Mouse (Mus musculus) lung, postnatal 14 days (tissue): Measurements from ENCODE around the gene Kdm4b.

ENCODE experiments used
- DNase-seq: peaks from one replicate; pipeline ENCODE4 v3.0.0; 2021

The Kdm4b gene

DNA sequence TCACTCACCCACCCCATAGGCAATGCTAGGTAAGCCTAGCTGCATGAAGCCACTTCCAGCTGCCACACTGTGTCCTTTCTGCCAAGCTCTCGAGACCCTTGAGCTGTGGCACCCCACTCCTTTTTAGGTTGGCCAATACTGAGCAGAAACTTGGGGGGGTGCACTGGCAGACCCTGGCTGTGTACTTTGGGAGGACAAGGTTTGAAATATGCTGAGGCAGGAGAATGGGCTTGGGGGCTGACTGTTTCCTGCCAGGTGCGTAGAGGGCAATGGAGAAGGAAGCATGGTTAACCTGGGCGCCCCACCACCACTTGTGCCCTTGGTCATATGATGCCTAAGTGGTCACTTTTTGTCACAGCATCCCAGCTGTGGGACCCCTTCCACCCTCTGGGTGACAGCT is 118.9 kb downstream of the Kdm4b start:
- DNase-seq = no peak

DNA sequence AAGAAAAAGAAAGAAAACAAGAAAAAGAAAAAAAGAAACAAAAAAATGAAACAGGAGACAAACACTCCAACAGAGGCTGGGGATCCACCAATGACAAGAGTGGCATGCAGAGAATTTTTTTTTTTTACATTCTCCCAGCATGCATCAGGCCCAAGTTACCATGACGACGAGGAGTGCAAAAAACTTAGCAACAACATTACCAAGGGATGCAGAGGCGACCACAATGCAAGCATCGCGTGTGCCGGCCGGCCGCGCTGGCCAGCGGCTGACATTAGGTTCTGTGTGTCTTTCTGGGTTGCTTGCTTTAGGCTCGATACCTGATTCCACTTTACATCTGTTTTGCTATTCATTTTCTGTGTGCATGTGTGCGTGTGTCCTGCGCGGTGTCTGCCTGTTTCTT is 119.5 kb downstream of the Kdm4b start:
- no peak for DNase-seq

DNA sequence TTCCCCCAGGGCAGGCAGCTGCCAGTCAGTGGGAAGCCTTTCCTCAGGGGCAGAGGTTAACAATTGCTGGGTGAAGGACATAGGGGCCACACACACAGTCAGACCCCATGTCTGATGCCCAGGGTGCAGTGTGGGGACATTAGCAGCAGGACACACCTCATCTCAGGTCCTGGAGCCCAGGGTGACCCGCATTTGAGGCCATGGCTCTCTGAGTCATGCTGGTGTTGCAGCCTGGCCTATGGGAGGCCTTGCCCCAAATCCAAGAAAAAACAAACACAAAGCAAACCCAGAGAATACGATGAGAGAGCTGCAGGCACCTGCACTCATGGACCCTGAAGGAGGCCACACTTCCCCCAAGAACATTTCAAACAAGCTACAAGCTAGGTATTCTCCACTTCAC is 121.9 kb downstream of the Kdm4b start:
- no peak for DNase-seq
